In the genomic region with DNA sequence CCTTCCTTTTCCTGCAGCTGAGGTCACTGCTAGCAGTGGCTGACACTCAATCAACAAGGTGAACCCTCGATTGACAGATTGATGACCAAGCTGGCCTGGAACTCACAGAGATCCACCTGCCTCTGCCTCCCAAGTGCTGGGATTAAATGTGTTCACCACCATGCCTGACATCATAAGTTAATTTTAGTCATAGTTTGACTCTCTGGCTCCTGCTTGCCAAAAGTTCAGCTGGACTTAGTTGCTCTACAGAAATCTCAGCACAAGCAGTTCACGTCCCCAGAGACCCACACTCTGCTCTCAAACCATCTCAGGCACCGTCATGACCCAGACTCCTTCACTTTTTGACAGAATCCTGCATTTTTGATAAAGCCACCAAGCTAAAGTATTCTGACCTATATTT, we compare ENCODE assay signal across 22 mouse cellular contexts.
"Had no signal": no experiment of that assay in that cellular context is flagged by ENCODE, and none has a peak within 500 bp of the region (broad histone marks: within the 10 kb centered on the region; RNA-seq: fewer than 3 reads in every experiment).

No protein-coding gene starts in this region.

- ATAC-seq: forebrain, postnatal 0 days; hindbrain, postnatal 0 days; liver, embryonic 12.5 days had no signal

- DNase-seq: forebrain, postnatal 0 days; gastrocnemius, postnatal 36 days; heart, postnatal 14 days; kidney, adult 11 months; kidney, adult 2 months; kidney, adult 9 months; kidney, postnatal 14 days; kidney, postnatal 36 days; layer of hippocampus, adult 9-11 months; layer of hippocampus, postnatal 36 days; left cerebral cortex, postnatal 4 days had no signal

- H3K27ac ChIP-seq: hindbrain, embryonic 13.5 days; hindbrain, embryonic 15.5 days; hindbrain, postnatal 0 days; kidney, embryonic 15.5 days; kidney, postnatal 0 days; limb, embryonic 13.5 days; limb, embryonic 15.5 days; liver, embryonic 12.5 days; liver, embryonic 14.5 days had no signal

- H3K9me3 ChIP-seq: heart, embryonic 13.5 days; heart, embryonic 15.5 days; hindbrain, embryonic 13.5 days; hindbrain, embryonic 15.5 days; kidney, embryonic 15.5 days; limb, embryonic 13.5 days; limb, embryonic 15.5 days; liver, embryonic 12.5 days had no signal

- H3K27me3 ChIP-seq: heart, embryonic 13.5 days; heart, embryonic 15.5 days; hindbrain, embryonic 13.5 days; hindbrain, embryonic 15.5 days; kidney, embryonic 15.5 days; limb, embryonic 13.5 days; limb, embryonic 15.5 days; liver, embryonic 12.5 days had no signal

- H3K4me2 ChIP-seq: hindbrain, embryonic 13.5 days; hindbrain, embryonic 15.5 days; kidney, embryonic 15.5 days; limb, embryonic 13.5 days; limb, embryonic 15.5 days; liver, embryonic 12.5 days had no signal

- H3K4me3 ChIP-seq: heart, embryonic 13.5 days; heart, embryonic 15.5 days; hindbrain, embryonic 13.5 days; hindbrain, embryonic 15.5 days; kidney, embryonic 15.5 days; limb, embryonic 13.5 days; limb, embryonic 15.5 days; liver, embryonic 12.5 days had no signal

- H3K9ac ChIP-seq: forebrain, postnatal 0 days; heart, embryonic 13.5 days; heart, embryonic 15.5 days; hindbrain, embryonic 13.5 days; hindbrain, embryonic 15.5 days; kidney, embryonic 15.5 days; limb, embryonic 13.5 days; limb, embryonic 15.5 days; liver, embryonic 12.5 days; liver, embryonic 14.5 days had no signal

- H3K4me1 ChIP-seq: hindbrain, embryonic 13.5 days; hindbrain, embryonic 15.5 days; kidney, embryonic 15.5 days; liver, embryonic 12.5 days had no signal

- H3K36me3 ChIP-seq: heart, embryonic 13.5 days; heart, embryonic 15.5 days; hindbrain, embryonic 13.5 days; hindbrain, embryonic 15.5 days; kidney, embryonic 15.5 days; limb, embryonic 13.5 days; limb, embryonic 15.5 days; liver, embryonic 12.5 days had no signal
